Mouse (Mus musculus) liver, adult 2 months (tissue): Measurements from ENCODE around the gene Col11a2.

Source experiments
- CTCF ChIP-seq: fragments of 200-500 bp; IDR thresholded peaks from 2 replicates; pipeline ENCODE4 v1.5.1; 2011; ENCODE audit warnings: low read depth, low read length, control low read depth
- POLR2A ChIP-seq: fragments of 200-500 bp; IDR thresholded peaks from 2 replicates; pipeline ENCODE4 v1.6.1; 2011; ENCODE audit warnings: low read length, control low read depth; ENCODE audit not compliant: insufficient read depth; ENCODE audit errors: extremely low read depth

DNA sequence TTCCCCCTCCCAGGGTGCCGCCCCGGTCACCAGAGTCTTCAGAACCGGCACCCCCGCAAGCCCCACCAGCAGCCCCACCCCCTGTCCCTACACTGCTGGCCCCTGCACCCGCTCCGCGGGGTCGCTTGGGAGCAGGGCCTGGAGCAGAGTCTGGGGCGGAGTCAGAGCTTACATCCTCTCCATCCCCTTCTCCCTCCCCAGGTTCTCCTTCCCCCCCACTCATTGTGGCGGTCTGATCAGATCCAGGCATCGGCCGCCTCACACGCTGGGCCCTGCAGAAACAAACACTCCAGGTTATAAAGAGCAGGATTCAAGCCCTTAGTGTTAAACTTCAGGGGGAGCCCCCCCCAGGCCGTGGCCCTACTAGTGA, 16.8 kb upstream of the Col11a2 start:
- TF ChIP-seq POLR2A (no peak), CTCF (no peak)
